Mouse (Mus musculus) gastrocnemius, adult 2 months (tissue): ENCODE data around the gene Tent2. TPM values are rescaled to one million over a fixed set of nuclear protein-coding genes. Genes with fewer than 3 reads are reported as not detected.

Experiments
- DNase-seq: peaks from one replicate; pipeline ENCODE4 v3.0.0; 2022
- H3K27ac ChIP-seq: fragments of 200-600 bp; 2 replicates; pipeline ENCODE4 v1.8.1; 2022; ENCODE audit warnings: mild to moderate bottlenecking
- H3K4me3 ChIP-seq: fragments of 200-600 bp; 2 replicates; pipeline ENCODE4 v1.8.1; 2022; ENCODE audit warnings: mild to moderate bottlenecking, moderate library complexity
- CTCF ChIP-seq: fragments of 200-600 bp; IDR thresholded peaks from 2 replicates; pipeline ENCODE4 v1.8.1; 2022; ENCODE audit warnings: antibody characterized with exemption, mild to moderate bottlenecking, moderate library complexity
- intact Hi-C: fragments of 180-260 bp; cut with DNase I; formaldehyde crosslinking; loops from one replicate; pipeline ENCODE4 v1.15.1; 2025
- total RNA-seq, 2 experiments: library from RNA; stranded (reverse); gene quantifications; 2 replicates each; pipeline ENCODE4 v1.2.3; 2021

Gene Tent2
- total RNA-seq, 2 experiments from 2014 or later: 10.2 to 12.4 TPM

- intact Hi-C loops: no loop called here
- no peak for DNase-seq
- Histone ChIP-seq H3K4me3 (no peak overlapping the region), H3K27ac (peak overlapping the region; percentile 16; the same call in 1 of the 2 replicates)
- no peak for TF ChIP-seq CTCF
Measured at GRCm38 (mm10) chr13:93180351-93180750, 11.8 kb downstream of the Tent2 start.

DNA sequence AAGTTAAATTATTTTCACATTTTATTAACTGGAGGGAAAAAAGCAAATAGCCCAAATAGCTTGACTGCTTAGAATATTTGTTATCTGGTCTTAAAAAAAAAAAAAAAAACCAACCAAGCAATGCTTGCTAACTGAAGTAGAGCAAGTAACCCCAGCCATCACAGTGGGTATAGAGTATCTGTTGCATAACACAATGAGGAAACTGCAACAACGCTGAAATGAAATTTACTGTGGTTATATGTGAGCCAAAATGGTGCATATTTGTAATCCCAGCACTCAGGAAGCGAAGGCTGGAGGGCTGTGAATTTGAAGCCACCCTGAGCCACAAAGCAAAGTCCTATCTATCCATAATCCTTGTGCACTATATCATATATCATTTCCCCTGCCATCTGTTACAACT, 12.7 kb downstream of the Tent2 start:
- no peak for DNase-seq
- no peak overlapping the region for H3K4me3 ChIP-seq
- intact Hi-C loops: no loop called here
- no peak for TF ChIP-seq CTCF
- H3K27ac ChIP-seq: no peak overlapping the region

- H3K27ac ChIP-seq: no peak overlapping the region
- no peak for TF ChIP-seq CTCF
- intact Hi-C loops: no loop called here
- DNase-seq: no peak
- no peak overlapping the region for H3K4me3 ChIP-seq
Measured at GRCm38 (mm10) chr13:93177571-93177970, 14.6 kb downstream of the Tent2 start.

DNA sequence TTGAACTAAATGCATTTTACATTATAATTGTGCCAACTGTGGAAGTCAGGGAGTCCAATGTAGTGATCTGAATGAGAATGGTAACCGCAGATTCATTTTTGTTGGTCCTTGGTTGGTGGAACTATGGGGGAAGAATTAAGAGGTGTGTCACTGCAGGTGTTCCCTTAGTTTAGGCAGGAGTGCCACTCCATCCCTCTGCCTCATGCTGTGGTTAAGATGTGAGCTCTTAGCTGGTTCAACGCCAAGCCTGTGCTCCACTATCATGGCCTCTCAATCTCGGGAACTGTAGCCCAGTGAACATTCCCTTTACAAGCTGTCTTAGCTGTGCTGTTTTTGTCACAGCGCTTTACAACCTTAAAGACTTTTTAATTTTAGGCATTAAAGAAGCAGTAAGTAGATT, 28.9 kb downstream of the Tent2 start:
- TF ChIP-seq CTCF: no peak
- Histone ChIP-seq H3K27ac (no peak overlapping the region), H3K4me3 (no peak overlapping the region)
- intact Hi-C loops: no loop called here
- no peak for DNase-seq

GRCm38 (mm10) chr13:93162456-93162855, 29.7 kb downstream of the Tent2 start:
- no peak for TF ChIP-seq CTCF
- no peak for DNase-seq
- H3K4me3 ChIP-seq: no peak overlapping the region
- intact Hi-C loops: no loop called here
- no peak overlapping the region for H3K27ac ChIP-seq

DNA sequence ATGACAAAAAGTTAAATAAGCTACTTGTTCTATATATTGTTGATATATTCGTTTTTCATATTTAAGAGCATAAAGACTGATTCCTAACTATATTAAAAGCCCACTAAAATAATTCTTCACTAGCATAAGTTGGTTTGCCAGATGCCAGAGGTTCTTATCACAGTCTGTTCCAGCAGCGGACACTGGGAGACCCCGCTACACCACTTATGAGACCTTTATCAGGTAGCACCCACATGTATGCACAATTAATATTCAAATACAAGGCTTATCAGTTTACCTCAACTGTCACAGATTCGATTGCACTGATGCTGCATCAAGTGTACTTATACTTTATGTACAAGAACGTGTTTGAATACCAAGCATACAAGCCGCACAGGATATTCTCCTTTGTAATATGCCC, 33.9 kb downstream of the Tent2 start:
- intact Hi-C loops: no loop called here
- TF ChIP-seq CTCF: no peak
- H3K4me3 ChIP-seq: no peak overlapping the region
- DNase-seq: no peak
- H3K27ac ChIP-seq: no peak overlapping the region

DNA sequence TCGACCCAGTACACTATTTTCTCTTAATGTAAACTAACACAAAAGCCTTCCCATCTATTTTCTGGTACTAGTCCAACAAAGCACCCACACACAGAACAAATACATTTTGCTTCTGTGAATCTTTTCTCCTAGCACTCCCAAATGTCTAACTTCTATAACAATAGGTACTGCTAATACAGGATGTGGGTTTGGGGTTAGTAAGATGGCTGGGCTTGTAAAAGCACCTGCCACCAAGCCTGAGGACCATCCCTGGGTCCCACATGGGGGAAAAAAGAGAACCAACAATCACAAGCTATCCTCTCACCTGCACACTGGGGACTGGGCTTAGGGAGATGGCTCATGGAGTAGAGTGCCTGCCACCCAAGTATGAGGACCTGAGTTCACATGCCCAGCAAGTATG, 38.9 kb downstream of the Tent2 start:
- DNase-seq: no peak
- no peak overlapping the region for H3K4me3 ChIP-seq
- intact Hi-C loops: no loop called here
- no peak for TF ChIP-seq CTCF
- no peak overlapping the region for H3K27ac ChIP-seq

DNA sequence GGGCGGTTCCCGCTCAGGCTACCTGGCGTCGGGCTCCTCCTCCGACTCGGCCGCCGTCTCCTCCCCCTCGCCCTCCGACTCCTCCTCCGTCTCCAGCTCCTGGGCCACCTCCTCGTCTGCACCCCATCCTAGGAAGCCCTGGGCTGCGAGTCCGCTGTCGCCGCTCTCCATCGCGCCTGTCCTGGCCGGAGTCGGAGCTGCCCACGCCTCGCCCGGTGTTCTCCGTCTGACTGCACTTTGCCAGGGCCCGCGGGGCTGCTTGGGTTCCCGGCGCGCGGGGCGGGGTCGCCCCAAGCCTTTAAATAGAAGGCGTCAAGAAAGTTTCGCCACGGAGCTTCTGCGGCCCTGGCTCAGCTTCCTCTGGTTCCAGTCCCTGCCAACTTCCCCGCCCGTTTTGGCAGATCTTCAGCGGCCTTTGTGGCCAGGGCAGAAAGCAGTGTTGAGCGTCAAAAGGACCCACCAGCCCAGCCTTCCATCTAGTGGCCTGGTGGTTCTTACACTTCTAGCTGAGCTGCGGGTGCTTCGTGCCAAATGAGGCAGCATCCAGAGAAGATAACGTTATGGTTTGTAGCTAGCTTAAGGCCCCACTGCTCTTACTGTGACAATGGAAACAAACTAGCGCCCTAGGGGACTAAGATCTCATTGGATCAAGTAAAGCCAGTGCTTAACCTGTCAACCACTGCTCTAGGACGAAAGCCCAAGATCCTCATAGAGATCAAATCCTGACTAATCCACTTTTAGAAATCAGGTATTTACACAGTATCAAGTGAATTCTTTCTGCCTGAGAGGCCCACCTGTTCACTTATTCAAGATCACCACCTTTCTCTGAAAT, 47.6 kb downstream of the Tent2 start, which contains the start of gene Cmya5:
TSS of gene Cmya5 (minus strand) at position 389 of the 832 bp plus-strand sequence.
- TF ChIP-seq CTCF: peak; percentile 57
- peak within 1 kb of the TSS; percentile 88 for H3K4me3 ChIP-seq
- DNase-seq: peak; percentile 97

DNA sequence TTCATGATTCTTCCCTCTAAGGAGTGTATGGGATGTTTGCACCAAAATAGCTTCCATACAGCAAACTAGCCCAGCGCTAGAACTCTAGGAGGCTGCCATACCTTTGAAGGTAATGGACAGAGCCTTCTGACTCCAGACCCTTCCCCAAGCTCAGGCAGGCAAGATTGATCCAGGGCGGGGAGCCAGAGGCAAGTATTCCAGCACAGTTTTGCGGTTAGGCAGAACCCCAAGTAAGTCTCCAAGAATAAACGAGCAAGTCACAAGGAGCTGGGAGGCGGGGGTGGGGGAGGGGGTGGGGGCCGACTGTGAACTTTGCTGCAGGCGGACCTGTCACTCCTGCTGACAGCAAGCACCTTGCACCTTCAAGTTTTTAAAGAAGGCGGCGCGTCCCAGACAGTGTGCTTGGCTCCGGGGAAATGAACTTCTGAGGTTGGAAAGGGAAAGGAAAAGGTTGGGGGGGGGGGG, 48.3 kb downstream of the Tent2 start:
- peak overlapping the region; percentile 88 for H3K4me3 ChIP-seq
- H3K27ac ChIP-seq: peak overlapping the region; percentile 98
- DNase-seq: peak; percentile 73
- TF ChIP-seq CTCF: no peak
- intact Hi-C loops: loop anchor here (5.0 to 10.0 kb wide), 3 partner anchors 163 to 392 kb away; partner anchors contain the start of gene Jmy

More for the DNA sequence above, 47.6 kb downstream of the Tent2 start, which contains the start of gene Cmya5:
- intact Hi-C loops: loop anchor here (5.0 to 10.0 kb wide), 3 partner anchors 163 to 392 kb away; partner anchors contain the start of gene Jmy
- H3K27ac ChIP-seq: peak within 1 kb of the TSS; percentile 98

GRCm38 (mm10) chr13:93141184-93141583, 51.0 kb downstream of the Tent2 start:
- DNase-seq: peak; percentile 59
- intact Hi-C loops: loop anchor here (5.0 to 10.0 kb wide), 3 partner anchors 166 to 389 kb away; partner anchors contain the start of gene Jmy
- Histone ChIP-seq H3K27ac (peak overlapping the region; percentile 98), H3K4me3 (peak overlapping the region; percentile 88)
- no peak for TF ChIP-seq CTCF

DNA sequence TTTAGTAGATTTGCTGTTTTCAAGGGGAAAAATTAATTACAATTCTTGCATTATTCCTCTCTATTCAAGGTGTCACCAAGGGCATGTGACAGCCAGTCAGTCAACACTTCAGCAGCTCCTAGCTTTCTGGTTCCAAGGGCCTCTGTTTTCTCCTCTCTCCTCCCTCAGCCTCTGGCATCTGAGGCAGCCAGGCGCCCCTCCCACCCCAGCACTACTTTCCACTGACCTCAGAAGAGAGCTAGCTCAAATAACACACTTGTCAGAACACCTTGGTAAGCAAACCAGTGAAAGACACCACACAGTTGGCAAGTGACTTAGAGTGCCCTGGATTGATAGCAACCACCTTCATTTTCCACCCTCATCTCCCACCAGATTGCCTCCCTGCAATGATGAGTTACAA, 54.1 kb downstream of the Tent2 start:
- intact Hi-C loops: loop anchor here (5.0 kb wide), 2 partner anchors 141 to 256 kb away; no protein-coding TSS in a partner anchor
- DNase-seq: peak; percentile 84
- no peak for TF ChIP-seq CTCF
- peak overlapping the region; percentile 88 for H3K4me3 ChIP-seq
- H3K27ac ChIP-seq: peak overlapping the region; percentile 98

GRCm38 (mm10) chr13:93137098-93137497, 55.1 kb downstream of the Tent2 start:
- intact Hi-C loops: loop anchor here (5.0 kb wide), 2 partner anchors 140 to 255 kb away; no protein-coding TSS in a partner anchor
- peak overlapping the region; percentile 98 for H3K27ac ChIP-seq
- H3K4me3 ChIP-seq: peak overlapping the region; percentile 51
- TF ChIP-seq CTCF: no peak
- DNase-seq: peak; percentile 75

DNA sequence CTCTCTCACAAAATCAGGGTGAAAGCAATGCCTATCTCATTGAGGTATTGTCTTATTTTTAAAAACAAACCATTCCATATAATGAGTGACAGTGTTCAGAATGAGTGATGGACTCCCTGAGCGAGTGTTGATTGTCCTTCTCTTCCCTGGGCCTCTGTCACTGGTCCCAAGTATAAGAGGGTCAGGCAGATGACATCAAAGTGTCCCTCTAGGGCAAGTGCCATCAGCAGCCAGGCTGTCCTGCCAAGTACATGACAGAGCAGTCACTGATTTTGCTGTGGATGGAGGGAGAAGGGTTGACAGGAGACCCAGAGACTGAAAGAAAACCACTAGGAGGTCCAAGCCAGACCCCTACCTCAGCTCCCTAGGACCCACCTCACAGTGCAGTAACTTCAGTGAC, 55.9 kb downstream of the Tent2 start:
- Histone ChIP-seq H3K4me3 (peak overlapping the region; percentile 51), H3K27ac (peak overlapping the region; percentile 98)
- intact Hi-C loops: loop anchor here (5.0 kb wide), 2 partner anchors 139 to 254 kb away; no protein-coding TSS in a partner anchor
- DNase-seq: peak; percentile 74
- no peak for TF ChIP-seq CTCF
